Mouse (Mus musculus): ENCODE data around the gene Usp32. TPM values are rescaled to one million over a fixed set of nuclear protein-coding genes. Genes with fewer than 3 reads are reported as not detected.

The Usp32 gene
- polyA plus RNA-seq (2014; fragmentation: Nextera tagmentation; extraction: Ambion mirVana), result 5.7 and 6.1 TPM in 2 replicates

GRCm38 (mm10) chr11:85139581-85140540 is at the start of gene Usp32:
Gene Usp32 (minus strand): TSS chr11:85140161.
- Histone ChIP-seq H3K27ac (replicated peaks; ENCODE audit: low read depth, low read length) (peak within 1 kb of the TSS; percentile 71), H3K4me1 (ENCODE audit: control insufficient read depth, insufficient read depth, low read length) (no peaks in the 10 kb centered on the region), H3K27me3 (ENCODE audit: control insufficient read depth, insufficient read depth, low read length) (no peaks in the 10 kb centered on the region), H3K9ac (replicated peaks; ENCODE audit: low read length) (peak within 1 kb of the TSS; percentile 82), H3K9me3 (replicated peaks; ENCODE audit: control insufficient read depth, low read length) (no peaks in the 10 kb centered on the region), H3K36me3 (replicated peaks; ENCODE audit: control insufficient read depth, insufficient read depth, low read depth, low read length) (no peaks in the 10 kb centered on the region), H3K4me3 (ENCODE audit: low read depth, low read length) (peak within 1 kb of the TSS; percentile 72), H3K4me2 (ENCODE audit: low read depth, low read length) (peak within 1 kb of the TSS; percentile 67)
- peak; percentile 98 for DNase-seq (ENCODE audit: low spot score)
- ATAC-seq (replicated peaks; ENCODE audit: insufficient number of reproducible peaks, low FRiP score, low TSS enrichment, low read depth), result peak; percentile 96
- WGBS, result under 1% methylated on average over 68 of the region's 94 CpGs

GRCm38 (mm10) chr11:85189110-85189509 is 49.1 kb upstream of the Usp32 start:
- no peak for DNase-seq (ENCODE audit: low spot score)

GRCm38 (mm10) chr11:85184839-85185238 is 44.9 kb upstream of the Usp32 start:
- no peak overlapping the region for H3K4me3 ChIP-seq (ENCODE audit: low read depth, low read length)
- WGBS, result 90% methylated on average over 6 of the region's 6 CpGs

More at GRCm38 (mm10) chr11:85189110-85189509, 49.1 kb upstream of the Usp32 start:
- H3K9ac ChIP-seq (replicated peaks; ENCODE audit: low read length), result no peak overlapping the region
- no peak overlapping the region for H3K27ac ChIP-seq (replicated peaks; ENCODE audit: low read depth, low read length)
- H3K9me3 ChIP-seq (replicated peaks; ENCODE audit: control insufficient read depth, low read length), result no peaks in the 10 kb centered on the region
- no peak overlapping the region for H3K4me2 ChIP-seq (ENCODE audit: low read depth, low read length)
- no peaks in the 10 kb centered on the region for H3K4me1 ChIP-seq (ENCODE audit: control insufficient read depth, insufficient read depth, low read length)
- H3K27me3 ChIP-seq (ENCODE audit: control insufficient read depth, insufficient read depth, low read length), result no peaks in the 10 kb centered on the region
- ATAC-seq (replicated peaks; ENCODE audit: insufficient number of reproducible peaks, low FRiP score, low TSS enrichment, low read depth), result no peak
- H3K36me3 ChIP-seq (replicated peaks; ENCODE audit: control insufficient read depth, insufficient read depth, low read depth, low read length), result peaks cover 7% of the 10 kb centered on the region
- WGBS, result 95% methylated on average over 4 of the region's 4 CpGs
- H3K4me3 ChIP-seq (ENCODE audit: low read depth, low read length), result no peak overlapping the region

GRCm38 (mm10) chr11:85184082-85184481 is 44.1 kb upstream of the Usp32 start:
- Histone ChIP-seq H3K27ac (replicated peaks; ENCODE audit: low read depth, low read length) (no peak overlapping the region), H3K9me3 (replicated peaks; ENCODE audit: control insufficient read depth, low read length) (no peaks in the 10 kb centered on the region), H3K4me3 (ENCODE audit: low read depth, low read length) (no peak overlapping the region), H3K9ac (replicated peaks; ENCODE audit: low read length) (no peak overlapping the region), H3K27me3 (ENCODE audit: control insufficient read depth, insufficient read depth, low read length) (no peaks in the 10 kb centered on the region), H3K4me2 (ENCODE audit: low read depth, low read length) (no peak overlapping the region), H3K4me1 (ENCODE audit: control insufficient read depth, insufficient read depth, low read length) (no peaks in the 10 kb centered on the region), H3K36me3 (replicated peaks; ENCODE audit: control insufficient read depth, insufficient read depth, low read depth, low read length) (no peaks in the 10 kb centered on the region; the same call in 1 of the 2 replicates)
- WGBS, result 72% methylated on average over 5 of the region's 5 CpGs
- ATAC-seq (replicated peaks; ENCODE audit: insufficient number of reproducible peaks, low FRiP score, low TSS enrichment, low read depth) (no peak), DNase-seq (ENCODE audit: low spot score) (peak; percentile 66)

More at GRCm38 (mm10) chr11:85184839-85185238, 44.9 kb upstream of the Usp32 start:
- Histone ChIP-seq H3K4me1 (ENCODE audit: control insufficient read depth, insufficient read depth, low read length) (no peaks in the 10 kb centered on the region), H3K9me3 (replicated peaks; ENCODE audit: control insufficient read depth, low read length) (no peaks in the 10 kb centered on the region), H3K27me3 (ENCODE audit: control insufficient read depth, insufficient read depth, low read length) (no peaks in the 10 kb centered on the region), H3K9ac (replicated peaks; ENCODE audit: low read length) (no peak overlapping the region), H3K27ac (replicated peaks; ENCODE audit: low read depth, low read length) (no peak overlapping the region), H3K36me3 (replicated peaks; ENCODE audit: control insufficient read depth, insufficient read depth, low read depth, low read length) (no peaks in the 10 kb centered on the region; the same call in 1 of the 2 replicates), H3K4me2 (ENCODE audit: low read depth, low read length) (no peak overlapping the region)
- DNase-seq (ENCODE audit: low spot score) (no peak), ATAC-seq (replicated peaks; ENCODE audit: insufficient number of reproducible peaks, low FRiP score, low TSS enrichment, low read depth) (no peak)

GRCm38 (mm10) chr11:85183284-85183779 is 43.4 kb upstream of the Usp32 start:
- 30% methylated on average over 13 of the region's 13 CpGs for WGBS
- H3K4me3 ChIP-seq (ENCODE audit: low read depth, low read length), result peak overlapping the region; percentile 29
- no peaks in the 10 kb centered on the region for H3K36me3 ChIP-seq (replicated peaks; ENCODE audit: control insufficient read depth, insufficient read depth, low read depth, low read length)
- H3K4me2 ChIP-seq (ENCODE audit: low read depth, low read length), result peak overlapping the region; percentile 49
- DNase-seq (ENCODE audit: low spot score) (no peak), ATAC-seq (replicated peaks; ENCODE audit: insufficient number of reproducible peaks, low FRiP score, low TSS enrichment, low read depth) (0 out of 2 replicates have a peak, but pooled peaks have one; percentile 19)
- no peaks in the 10 kb centered on the region for H3K4me1 ChIP-seq (ENCODE audit: control insufficient read depth, insufficient read depth, low read length)
- peak overlapping the region; percentile 46 for H3K9ac ChIP-seq (replicated peaks; ENCODE audit: low read length)
- no peaks in the 10 kb centered on the region for H3K9me3 ChIP-seq (replicated peaks; ENCODE audit: control insufficient read depth, low read length)
- H3K27me3 ChIP-seq (ENCODE audit: control insufficient read depth, insufficient read depth, low read length), result no peaks in the 10 kb centered on the region
- no peak overlapping the region for H3K27ac ChIP-seq (replicated peaks; ENCODE audit: low read depth, low read length)

GRCm38 (mm10) chr11:85182617-85183283 is 42.8 kb upstream of the Usp32 start:
- no peaks in the 10 kb centered on the region for H3K27me3 ChIP-seq (ENCODE audit: control insufficient read depth, insufficient read depth, low read length)
- DNase-seq (ENCODE audit: low spot score) (peak; percentile 92), ATAC-seq (replicated peaks; ENCODE audit: insufficient number of reproducible peaks, low FRiP score, low TSS enrichment, low read depth) (peak; percentile 94)
- no peaks in the 10 kb centered on the region for H3K4me1 ChIP-seq (ENCODE audit: control insufficient read depth, insufficient read depth, low read length)
- no peaks in the 10 kb centered on the region for H3K36me3 ChIP-seq (replicated peaks; ENCODE audit: control insufficient read depth, insufficient read depth, low read depth, low read length)
- H3K9ac ChIP-seq (replicated peaks; ENCODE audit: low read length), result peak overlapping the region; percentile 46
- WGBS, result 4% methylated on average over 20 of the region's 20 CpGs
- H3K4me2 ChIP-seq (ENCODE audit: low read depth, low read length), result peak overlapping the region; percentile 49
- H3K4me3 ChIP-seq (ENCODE audit: low read depth, low read length), result peak overlapping the region; percentile 29
- no peaks in the 10 kb centered on the region for H3K9me3 ChIP-seq (replicated peaks; ENCODE audit: control insufficient read depth, low read length)
- no peak overlapping the region for H3K27ac ChIP-seq (replicated peaks; ENCODE audit: low read depth, low read length)

- H3K9me3 ChIP-seq (replicated peaks; ENCODE audit: control insufficient read depth, low read length), result no peaks in the 10 kb centered on the region
- H3K4me2 ChIP-seq (ENCODE audit: low read depth, low read length), result no peak overlapping the region
- H3K4me3 ChIP-seq (ENCODE audit: low read depth, low read length), result no peak overlapping the region
- H3K9ac ChIP-seq (replicated peaks; ENCODE audit: low read length), result no peak overlapping the region
- H3K4me1 ChIP-seq (ENCODE audit: control insufficient read depth, insufficient read depth, low read length), result no peaks in the 10 kb centered on the region
- no peak for ATAC-seq (replicated peaks; ENCODE audit: insufficient number of reproducible peaks, low FRiP score, low TSS enrichment, low read depth)
- no peaks in the 10 kb centered on the region for H3K36me3 ChIP-seq (replicated peaks; ENCODE audit: control insufficient read depth, insufficient read depth, low read depth, low read length)
- 82% methylated on average over 4 of the region's 4 CpGs for WGBS
- no peak overlapping the region for H3K27ac ChIP-seq (replicated peaks; ENCODE audit: low read depth, low read length)
- no peak for DNase-seq (ENCODE audit: low spot score)
- H3K27me3 ChIP-seq (ENCODE audit: control insufficient read depth, insufficient read depth, low read length), result no peaks in the 10 kb centered on the region
These were observed 38.5 kb upstream of the Usp32 start for GRCm38 (mm10) chr11:85178413-85178812.

All from embryonic facial prominence, embryonic 11.5 days (tissue).